Mouse (Mus musculus) layer of hippocampus, postnatal 10 days (tissue): ENCODE measurements around the gene Slc44a2. TPM values are rescaled to one million over a fixed set of nuclear protein-coding genes. Genes with fewer than 3 reads are reported as not detected.

Source experiments
- DNase-seq, 2 experiments: peaks; one replicate each; pipeline ENCODE4 v3.0.0; 2021; ENCODE audit warnings: low spot score in 2 of 2
- total RNA-seq, 2 experiments: library from RNA; stranded (reverse); gene quantifications; 2 replicates each; pipeline ENCODE4 v1.2.3; 2021

Gene Slc44a2
- total RNA-seq, 2 experiments from 2014 or later, result 62.2 to 63.6 TPM

GRCm38 (mm10) chr9:21332161-21333061 is 11.9 kb downstream of the Slc44a2 start:
- DNase-seq, result no peak

GRCm38 (mm10) chr9:21333523-21333922 is 13.0 kb downstream of the Slc44a2 start:
- no peak for DNase-seq

- DNase-seq, result no peak
Observed at GRCm38 (mm10) chr9:21334747-21335146, 14.2 kb downstream of the Slc44a2 start.

GRCm38 (mm10) chr9:21335391-21335790 is 14.9 kb downstream of the Slc44a2 start:
- DNase-seq, result no peak

- DNase-seq, result no peak
Observed at GRCm38 (mm10) chr9:21336491-21336890, 16.0 kb downstream of the Slc44a2 start.

GRCm38 (mm10) chr9:21337652-21338051 is 17.2 kb downstream of the Slc44a2 start:
- DNase-seq, result no peak

- no peak for DNase-seq
Observed at GRCm38 (mm10) chr9:21340411-21340810, 19.9 kb downstream of the Slc44a2 start.

- DNase-seq, result no peak
Observed at GRCm38 (mm10) chr9:21346627-21347365, 26.3 kb downstream of the Slc44a2 start.

- DNase-seq, result no peak
Observed at GRCm38 (mm10) chr9:21348152-21348551, 27.7 kb downstream of the Slc44a2 start.

- DNase-seq, result no peak
Observed at GRCm38 (mm10) chr9:21351178-21351577, 30.7 kb downstream of the Slc44a2 start.

- DNase-seq, result no peak
Observed at GRCm38 (mm10) chr9:21351702-21352377, 31.3 kb downstream of the Slc44a2 start.

- DNase-seq, result no peak
Observed at GRCm38 (mm10) chr9:21352463-21353372, 32.2 kb downstream of the Slc44a2 start.

GRCm38 (mm10) chr9:21353373-21353686 is 32.8 kb downstream of the Slc44a2 start:
- DNase-seq, result no peak

- DNase-seq, result no peak
Observed at GRCm38 (mm10) chr9:21354796-21355195, 34.3 kb downstream of the Slc44a2 start.

- DNase-seq, result peak; percentile 64 to 78
Observed at GRCm38 (mm10) chr9:21356981-21357718, 36.7 kb downstream of the Slc44a2 start.

GRCm38 (mm10) chr9:21366541-21367220 is 46.2 kb downstream of the Slc44a2 start:
- DNase-seq, result peak; percentile 67 to 79

- peak; percentile 100 for DNase-seq
Observed at GRCm38 (mm10) chr9:21367357-21368111, 47.0 kb downstream of the Slc44a2 start, which contains the start of gene Ilf3. Gene Ilf3 (plus strand): TSS chr9:21367871.

GRCm38 (mm10) chr9:21368131-21368584 is 47.7 kb downstream of the Slc44a2 start:
- DNase-seq, result peak; percentile 71 to 79
